Mouse (Mus musculus) layer of hippocampus, postnatal 10 days (tissue): Measurements from ENCODE around the gene Akap10. TPM values are rescaled to one million over a fixed set of nuclear protein-coding genes. Genes with fewer than 3 reads are reported as not detected.
"Not testable (repeated sequence)": the region's sequence is repeated elsewhere in the genome, so short reads cannot be mapped to it uniquely, and the experiment has no call there.

Experiments used
- DNase-seq, 2 experiments: peaks; one replicate each; pipeline ENCODE4 v3.0.0; 2021; ENCODE audit warnings: low spot score in 2 of 2
- total RNA-seq, 2 experiments: library from RNA; stranded (reverse); gene quantifications; 2 replicates each; pipeline ENCODE4 v1.2.3; 2021

Akap10 gene
- total RNA-seq, 2 experiments from 2014 or later: 26.4 to 31.2 TPM

- DNase-seq: no peak
Observed at GRCm38 (mm10) chr11:61937761-61938160, 7.7 kb upstream of the Akap10 start.

GRCm38 (mm10) chr11:61930640-61931586 lies 861 bp upstream of the Akap10 start:
- no peak for DNase-seq

- no peak for DNase-seq
Observed at GRCm38 (mm10) chr11:61929323-61930097, 542 bp downstream of the Akap10 start.

GRCm38 (mm10) chr11:61923309-61923708 lies 6.7 kb downstream of the Akap10 start:
- DNase-seq: no peak

- no peak for DNase-seq
Observed at GRCm38 (mm10) chr11:61919702-61920101, 10.3 kb downstream of the Akap10 start.

GRCm38 (mm10) chr11:61908315-61908714 lies 21.7 kb downstream of the Akap10 start:
- no peak for DNase-seq

GRCm38 (mm10) chr11:61882183-61882582 lies 47.9 kb downstream of the Akap10 start:
- DNase-seq: no peak

- DNase-seq: no peak
Observed at GRCm38 (mm10) chr11:61879921-61880320, 50.1 kb downstream of the Akap10 start.

GRCm38 (mm10) chr11:61871881-61872280 lies 58.2 kb downstream of the Akap10 start:
- no peak for DNase-seq

GRCm38 (mm10) chr11:61866856-61867255 lies 63.2 kb downstream of the Akap10 start:
- DNase-seq: no peak

- no peak for DNase-seq
Observed at GRCm38 (mm10) chr11:61861781-61862547, 68.1 kb downstream of the Akap10 start.

- no peak for DNase-seq
Observed at GRCm38 (mm10) chr11:61859316-61859715, 70.7 kb downstream of the Akap10 start.

GRCm38 (mm10) chr11:61855539-61855938 lies 74.5 kb downstream of the Akap10 start:
- no peak for DNase-seq

- DNase-seq: peak; percentile 92 to 94
Observed at GRCm38 (mm10) chr11:61854988-61855411, 75.1 kb downstream of the Akap10 start, which contains the start of gene Ulk2. TSS of gene Ulk2 (minus strand) at chr11:61855073.

GRCm38 (mm10) chr11:61854211-61854987 lies 75.7 kb downstream of the Akap10 start:
- peak; percentile 79 to 84 for DNase-seq

- no peak for DNase-seq
Observed at GRCm38 (mm10) chr11:61853659-61854058, 76.4 kb downstream of the Akap10 start.

GRCm38 (mm10) chr11:61852916-61853315 lies 77.1 kb downstream of the Akap10 start:
- DNase-seq: no peak

- no peak for DNase-seq
Observed at GRCm38 (mm10) chr11:61851195-61851594, 78.9 kb downstream of the Akap10 start.

GRCm38 (mm10) chr11:61840663-61841062 lies 89.4 kb downstream of the Akap10 start:
- not testable (repeated sequence) for DNase-seq

GRCm38 (mm10) chr11:61839940-61840339 lies 90.1 kb downstream of the Akap10 start:
- DNase-seq: no peak
